Mouse (Mus musculus) left cerebral cortex, adult 2 months (tissue): ENCODE results near the gene Zfp64. TPM values are rescaled to one million over a fixed set of nuclear protein-coding genes. Genes with fewer than 3 reads are reported as not detected.

Source experiments
- DNase-seq, 2 experiments: peaks; one replicate each; pipeline ENCODE4 v3.0.0; 2021 to 2022; ENCODE audit warnings: low spot score in 2 of 2, mixed read lengths in 1 of 2; ENCODE audit errors: extremely low spot score in 1 of 2
- H3K27ac ChIP-seq: fragments of 200-600 bp; 2 replicates; pipeline ENCODE4 v1.8.1; 2022
- H3K4me3 ChIP-seq: fragments of 200-600 bp; 2 replicates; pipeline ENCODE4 v1.8.1; 2022
- CTCF ChIP-seq: fragments of 200-600 bp; IDR thresholded peaks from 2 replicates; pipeline ENCODE4 v1.8.1; 2022; ENCODE audit warnings: antibody characterized with exemption, mild to moderate bottlenecking, moderate library complexity
- intact Hi-C: fragments of 180-260 bp; cut with DNase I; formaldehyde crosslinking; loops from one replicate; pipeline ENCODE4 v1.15.1; 2025
- total RNA-seq, 2 experiments: library from RNA; stranded (reverse); gene quantifications; 2 replicates each; pipeline ENCODE4 v1.2.3; 2021

The Zfp64 gene
- total RNA-seq, 2 experiments from 2014 or later, result 15.9 to 17.2 TPM

DNA sequence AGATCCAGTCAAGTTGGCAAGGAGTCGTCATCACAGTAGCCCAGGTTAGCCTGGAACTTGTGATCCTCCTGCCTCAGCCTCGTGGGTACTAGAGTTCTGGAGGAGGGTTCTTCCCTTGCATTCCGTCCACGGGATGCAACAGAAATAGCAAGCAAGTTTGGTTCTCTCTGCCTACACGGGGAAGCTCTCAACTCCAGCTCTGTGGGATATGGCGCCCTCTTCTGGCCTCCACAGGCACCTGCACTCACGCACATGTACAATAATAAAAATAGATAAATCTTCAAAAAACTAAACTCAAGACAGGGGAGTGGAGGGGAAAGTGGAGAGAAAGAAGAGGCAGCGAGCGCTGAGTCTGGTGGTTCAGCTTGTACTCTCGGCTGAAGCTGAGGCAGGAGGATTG is 75.8 kb downstream of the Zfp64 start:
- DNase-seq, result no peak
- intact Hi-C loops, result no loop called here
- Histone ChIP-seq H3K4me3 (no peak overlapping the region), H3K27ac (no peak overlapping the region)
- peak; percentile 10 for TF ChIP-seq CTCF

DNA sequence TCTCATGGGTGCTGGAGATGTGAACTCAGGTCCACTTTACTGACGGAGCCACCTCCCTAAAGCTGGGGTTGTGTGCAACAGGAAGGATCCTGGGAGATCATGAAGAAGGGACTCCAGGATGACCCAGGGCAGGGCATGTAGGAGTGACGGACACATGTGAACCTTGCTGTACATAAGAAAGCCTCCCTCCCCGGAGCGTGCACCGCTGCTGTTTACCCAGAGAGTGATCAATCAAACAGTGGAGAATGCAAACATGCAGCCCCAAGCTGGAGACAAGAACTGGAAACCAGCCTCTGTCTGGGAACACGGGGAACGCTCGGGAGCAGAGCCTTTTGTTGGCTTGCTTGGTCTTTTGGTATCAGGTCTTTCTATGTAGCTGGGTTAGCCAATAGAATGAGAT is 76.7 kb downstream of the Zfp64 start:
- intact Hi-C loops, result no loop called here
- Histone ChIP-seq H3K4me3 (no peak overlapping the region), H3K27ac (no peak overlapping the region)
- no peak for TF ChIP-seq CTCF
- DNase-seq, result no peak

DNA sequence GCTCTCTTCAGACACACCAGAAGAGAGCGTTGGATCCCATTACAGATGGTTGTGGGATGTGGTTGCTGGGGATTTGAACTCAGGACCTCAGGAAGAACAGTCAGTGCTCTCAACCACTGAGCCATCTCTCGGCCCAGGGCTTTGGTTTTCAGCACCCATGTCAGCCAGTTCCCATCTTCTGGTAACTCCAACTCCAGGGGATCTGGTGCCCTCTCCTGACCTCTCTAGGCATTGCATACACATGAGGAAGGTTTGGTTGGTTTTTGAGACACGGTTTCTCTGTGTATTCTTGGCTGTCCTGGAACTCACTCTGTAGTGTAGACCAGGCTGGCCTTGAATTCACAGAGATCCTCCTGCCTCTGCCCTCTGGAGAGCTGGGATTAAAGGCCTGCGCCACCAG is 77.2 kb downstream of the Zfp64 start:
- H3K27ac ChIP-seq, result no peak overlapping the region
- intact Hi-C loops, result no loop called here

DNA sequence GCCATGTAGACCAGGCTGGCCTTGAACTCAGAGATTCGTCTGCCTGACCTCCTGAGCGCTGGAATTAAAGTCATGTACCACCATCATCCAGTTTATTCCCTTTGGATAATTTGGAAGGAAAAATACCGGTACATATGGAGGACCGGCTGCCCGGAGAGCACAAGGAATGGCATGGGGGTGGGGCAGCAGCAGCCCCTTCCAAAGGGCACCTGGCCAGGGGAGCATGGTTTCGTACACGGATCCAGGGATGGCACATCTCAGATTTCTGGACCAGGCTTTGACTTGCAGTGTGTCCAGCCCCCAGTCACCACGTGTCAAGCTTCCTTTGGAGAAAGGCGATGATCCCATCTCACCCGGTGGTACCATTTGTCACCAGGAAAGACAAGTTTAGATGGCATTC is 78.8 kb downstream of the Zfp64 start:
- TF ChIP-seq CTCF, result no peak
- H3K27ac ChIP-seq, result no peak overlapping the region
- intact Hi-C loops, result no loop called here

More for the DNA sequence above, 77.2 kb downstream of the Zfp64 start:
- TF ChIP-seq CTCF, result peak; percentile 7; the same call in 1 of the 2 replicates
- no peak for DNase-seq
- no peak overlapping the region for H3K4me3 ChIP-seq

DNA sequence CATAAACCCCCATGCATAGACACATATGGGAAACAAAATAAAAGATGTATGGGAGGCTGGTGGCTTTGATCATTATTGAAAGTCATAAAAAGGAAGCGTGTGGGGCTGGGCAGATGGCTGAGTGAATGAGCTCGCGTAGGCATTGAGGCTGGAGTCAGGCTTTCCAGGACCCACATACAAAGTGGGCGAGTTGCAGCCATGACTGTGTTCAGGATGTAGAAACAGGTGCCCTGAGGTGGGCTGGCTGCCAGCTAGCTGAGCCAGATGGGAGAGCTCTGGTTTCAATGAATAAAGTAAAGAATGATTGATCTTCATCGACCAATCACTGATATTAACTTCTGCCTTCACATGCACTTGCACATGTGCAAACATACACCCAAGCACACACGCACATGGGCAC is 80.9 kb downstream of the Zfp64 start:
- intact Hi-C loops, result loop anchor here (5.0 kb wide), 3 partner anchors 112 to 182 kb away; partner anchors contain the start of gene Atp9a
- Histone ChIP-seq H3K27ac (no peak overlapping the region), H3K4me3 (no peak overlapping the region)
- no peak for TF ChIP-seq CTCF
- peak in 1 of 2 experiments; percentile 42 for DNase-seq

More for the DNA sequence above, 78.8 kb downstream of the Zfp64 start:
- no peak overlapping the region for H3K4me3 ChIP-seq
- no peak for DNase-seq

DNA sequence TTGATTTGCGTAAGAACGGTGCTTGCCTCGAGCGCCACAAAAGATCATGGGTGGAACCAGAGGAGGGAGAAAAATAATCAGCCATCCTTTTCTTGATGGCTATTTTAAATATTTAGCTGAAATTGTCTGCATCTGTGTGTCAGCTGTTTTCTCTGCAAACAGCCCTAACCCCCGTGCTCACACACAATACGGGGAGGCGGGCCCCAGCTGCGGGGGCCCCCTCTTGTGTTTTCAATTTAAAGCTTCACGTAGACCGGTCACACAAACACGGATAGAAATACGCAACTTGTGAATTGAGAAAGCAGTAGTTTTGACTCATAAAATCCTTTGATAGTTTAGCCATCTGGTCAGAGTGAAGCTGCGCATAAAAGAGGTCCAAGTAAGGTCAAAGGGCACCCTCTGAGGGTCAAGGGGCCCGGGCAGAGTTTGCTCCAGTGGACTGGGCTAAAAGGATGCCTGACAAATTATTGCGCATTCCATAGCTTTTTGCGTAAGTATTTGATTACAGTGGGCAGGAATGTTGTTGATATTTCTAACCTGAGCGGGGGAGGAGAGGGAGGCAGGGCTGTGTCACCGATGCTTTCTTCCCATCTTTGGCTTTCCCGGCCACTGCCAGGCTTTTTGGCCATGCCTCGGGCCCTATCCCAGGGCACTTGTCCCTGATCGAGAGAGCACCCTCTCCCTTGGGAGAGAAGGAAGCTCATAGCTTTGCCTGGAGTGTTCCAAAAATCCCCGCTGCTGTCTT is 83.4 kb downstream of the Zfp64 start:
- no peak for DNase-seq
- Histone ChIP-seq H3K4me3 (no peak overlapping the region), H3K27ac (no peak overlapping the region)
- no peak for TF ChIP-seq CTCF
- intact Hi-C loops, result loop anchor here (5.0 kb wide), 3 partner anchors 110 to 180 kb away; partner anchors contain the start of gene Atp9a

DNA sequence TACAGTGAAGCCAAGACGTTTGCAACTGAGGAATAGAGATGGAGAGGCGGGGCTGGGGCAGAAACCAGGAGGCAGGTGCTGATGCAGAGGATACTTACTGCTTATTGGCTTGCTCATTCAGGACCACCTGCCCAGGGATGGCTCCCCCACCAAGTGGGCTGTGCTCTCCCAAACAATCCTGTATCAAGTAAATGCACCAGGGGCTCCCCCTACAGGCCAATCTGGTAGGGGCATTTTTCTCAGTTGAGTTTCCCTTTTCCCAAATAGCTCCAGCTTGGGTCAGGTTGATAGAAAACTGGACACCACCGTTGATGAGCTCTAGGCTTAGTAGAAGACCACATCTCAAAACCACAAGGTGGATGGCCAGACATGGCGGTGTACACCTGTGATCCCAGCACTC is 84.9 kb downstream of the Zfp64 start:
- TF ChIP-seq CTCF, result peak; percentile 62
- H3K4me3 ChIP-seq, result no peak overlapping the region
- intact Hi-C loops, result loop anchor here (5.0 kb wide), 3 partner anchors 108 to 178 kb away; partner anchors contain the start of gene Atp9a
- no peak for DNase-seq
- no peak overlapping the region for H3K27ac ChIP-seq

DNA sequence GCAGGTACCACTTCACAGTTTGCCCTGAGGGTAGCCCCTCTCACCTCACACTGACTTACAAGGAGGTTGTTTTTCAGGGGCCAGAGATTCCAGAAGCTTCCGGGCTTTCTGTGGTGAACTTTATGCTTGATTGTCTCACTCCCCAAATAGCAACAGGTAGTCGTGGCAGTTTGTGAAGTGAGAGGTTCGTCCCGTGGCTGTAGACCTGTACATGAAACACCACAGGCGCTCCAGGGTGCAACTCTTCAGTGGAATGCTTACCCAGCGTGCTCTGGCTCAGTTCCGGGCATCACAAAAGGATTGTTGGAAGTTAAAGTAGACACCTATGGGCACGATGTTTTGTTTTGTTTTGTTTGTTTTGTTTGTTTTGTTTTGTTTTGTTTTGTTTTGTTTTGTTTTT is 88.4 kb downstream of the Zfp64 start:
- no peak for DNase-seq
- no peak overlapping the region for H3K27ac ChIP-seq
- intact Hi-C loops, result no loop called here
- no peak overlapping the region for H3K4me3 ChIP-seq
- TF ChIP-seq CTCF, result no peak

DNA sequence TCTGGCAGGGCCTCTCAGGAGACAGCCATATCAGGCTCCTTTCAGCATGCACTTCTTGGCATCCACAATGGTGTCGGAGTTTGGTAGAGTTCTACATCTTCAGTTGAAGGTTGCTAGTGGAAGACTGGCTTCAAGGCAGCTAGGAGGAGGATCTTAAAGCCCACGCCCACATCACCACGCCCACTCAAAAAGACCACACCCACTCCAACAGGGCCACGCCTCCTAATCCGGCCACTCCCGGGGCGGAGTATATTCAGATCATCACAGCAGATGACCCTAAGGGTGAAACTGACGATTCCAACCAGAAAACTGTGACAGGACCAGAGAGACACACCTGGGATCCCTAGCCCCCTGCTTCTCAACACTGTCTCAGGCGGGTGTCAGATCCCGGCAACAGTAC is 89.0 kb downstream of the Zfp64 start:
- no peak overlapping the region for H3K27ac ChIP-seq
- intact Hi-C loops, result no loop called here
- no peak overlapping the region for H3K4me3 ChIP-seq
- DNase-seq, result no peak
- no peak for TF ChIP-seq CTCF

DNA sequence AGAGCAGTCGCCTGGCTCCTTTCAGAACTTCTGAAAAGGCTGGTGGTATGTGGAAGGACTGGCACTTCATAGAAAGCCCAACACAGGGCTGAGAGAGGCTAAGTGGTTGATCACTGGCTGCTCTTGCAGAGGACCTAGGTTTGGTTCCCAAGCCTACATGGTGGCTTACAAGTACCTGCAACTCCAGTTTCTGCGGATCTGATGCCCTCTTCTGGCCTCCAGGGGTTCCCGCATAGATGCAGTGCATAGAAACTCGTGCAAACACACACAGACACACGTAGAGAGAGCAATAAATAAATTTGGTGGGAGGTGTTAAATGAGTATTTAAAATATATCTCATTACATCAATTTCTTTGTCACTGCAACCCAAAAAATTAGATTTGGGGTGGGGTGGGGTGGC is 90.5 kb downstream of the Zfp64 start:
- H3K27ac ChIP-seq, result no peak overlapping the region
- no peak overlapping the region for H3K4me3 ChIP-seq
- intact Hi-C loops, result no loop called here
- no peak for TF ChIP-seq CTCF
- DNase-seq, result no peak

DNA sequence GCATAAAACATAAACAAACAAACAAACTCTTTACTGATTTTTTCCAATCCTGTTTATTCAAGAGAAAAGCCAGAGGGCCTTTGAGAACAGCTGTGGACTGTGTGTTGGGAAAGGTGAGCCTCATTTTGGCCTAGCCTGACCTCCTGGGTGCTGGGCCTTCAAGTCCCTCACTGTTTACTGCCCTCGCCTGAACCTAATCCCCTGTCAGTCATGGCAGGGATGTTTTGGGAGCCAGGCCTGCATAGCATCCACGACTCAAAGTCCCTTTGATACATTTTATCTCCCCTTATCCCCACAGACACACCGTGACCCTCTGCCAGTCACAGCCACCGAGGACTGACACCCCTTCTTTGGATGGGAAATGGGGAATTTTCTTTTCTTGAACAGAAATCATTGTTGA is 92.7 kb downstream of the Zfp64 start:
- intact Hi-C loops, result no loop called here
- no peak for DNase-seq
- Histone ChIP-seq H3K4me3 (no peak overlapping the region), H3K27ac (no peak overlapping the region)
- TF ChIP-seq CTCF, result no peak

DNA sequence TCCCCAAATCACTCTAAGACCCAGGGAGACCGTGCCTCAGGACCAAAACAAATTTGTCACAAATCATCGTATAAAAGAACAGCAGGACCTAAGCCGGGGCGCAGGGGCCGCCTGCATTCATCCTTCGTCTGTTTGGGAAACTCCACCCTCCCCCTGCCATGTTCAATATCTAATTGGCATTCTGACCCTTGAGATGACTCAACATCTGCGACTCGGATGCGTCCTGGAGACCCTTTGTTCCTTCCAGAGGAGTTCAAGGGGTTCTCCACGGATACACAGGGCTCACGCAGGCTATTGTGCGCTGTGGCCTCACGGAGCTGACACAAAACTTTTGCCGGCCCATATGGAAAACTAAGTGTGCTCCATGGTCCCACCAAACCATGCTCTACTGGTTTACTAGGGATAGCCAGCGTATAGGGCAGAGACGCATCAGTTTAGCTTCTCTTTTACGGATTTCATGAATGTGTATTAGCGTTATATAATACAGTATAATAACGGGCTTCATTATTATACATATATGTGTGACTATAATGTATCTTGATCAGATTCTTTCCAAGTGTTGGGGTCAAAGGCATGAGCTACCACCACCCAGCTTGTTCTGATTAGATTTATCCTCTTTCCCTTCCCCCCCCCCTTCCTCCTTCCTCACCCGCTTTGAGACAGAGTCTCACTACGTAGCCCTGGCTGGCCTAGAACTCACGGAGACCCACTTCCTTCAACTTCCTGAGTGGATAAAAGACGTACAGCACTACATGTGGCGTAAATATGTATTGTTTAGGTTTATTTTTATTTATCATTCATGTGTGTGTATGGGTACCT is 94.3 kb downstream of the Zfp64 start:
- no peak overlapping the region for H3K4me3 ChIP-seq
- no peak for TF ChIP-seq CTCF
- no peak overlapping the region for H3K27ac ChIP-seq
- intact Hi-C loops, result no loop called here
- DNase-seq, result no peak
